In genomic region chr7:74173230-74173612, GRCm38 (mm10) we compare ENCODE assay signal across 11 mouse cellular contexts.
DNase-seq lines count a peak whose midpoint lies in the region; ATAC-seq and TF ChIP-seq lines count a peak whose summit lies in the region.
"Had no signal": no experiment of that assay in that cellular context is flagged by ENCODE, and none has a peak within 500 bp of the region (broad histone marks: within the 10 kb centered on the region; RNA-seq: fewer than 3 reads in every experiment).

No protein-coding gene starts in this region.

- 51% methylated on average over 2 of the region's 2 CpGs for WGBS in forebrain, embryonic 11.5 days
- 46% methylated on average over 2 of the region's 2 CpGs for WGBS in forebrain, embryonic 10.5 days
- WGBS in lung, embryonic 14.5 days: 6% methylated on average over 2 of the region's 2 CpGs
- WGBS in lung, adult 2 months: 18% methylated on average over 2 of the region's 2 CpGs
- 5% methylated on average over 2 of the region's 2 CpGs for WGBS in limb, embryonic 13.5 days

- no peak overlapping the region for H3K27ac ChIP-seq in forebrain, embryonic 11.5 days (ENCODE audit: low read depth, low read length)
- no peak overlapping the region for H3K27ac ChIP-seq in forebrain, embryonic 10.5 days
- peak overlapping the region; percentile 85 for H3K27ac ChIP-seq in lung, embryonic 14.5 days (ENCODE audit: low read depth)
- peak overlapping the region; percentile 72; the same call in 1 of the 2 replicates for H3K27ac ChIP-seq in limb, embryonic 13.5 days
- H3K27ac ChIP-seq: liver, embryonic 12.5 days; neural tube, embryonic 12.5 days had no signal

- H3K9me3 ChIP-seq in forebrain, embryonic 11.5 days (ENCODE audit: control insufficient read depth, low read length): no peaks in the 10 kb centered on the region
- no peaks in the 10 kb centered on the region for H3K9me3 ChIP-seq in forebrain, embryonic 10.5 days
- no peaks in the 10 kb centered on the region for H3K9me3 ChIP-seq in lung, embryonic 14.5 days (ENCODE audit: low read depth, low read length)
- no peaks in the 10 kb centered on the region for H3K9me3 ChIP-seq in limb, embryonic 13.5 days
- H3K9me3 ChIP-seq: liver, embryonic 12.5 days; neural tube, embryonic 12.5 days had no signal

- no peaks in the 10 kb centered on the region for H3K27me3 ChIP-seq in forebrain, embryonic 11.5 days (ENCODE audit: control insufficient read depth, insufficient read depth, low read length)
- no peaks in the 10 kb centered on the region for H3K27me3 ChIP-seq in forebrain, embryonic 10.5 days (ENCODE audit: poor library complexity, severe bottlenecking)
- H3K27me3 ChIP-seq in lung, embryonic 14.5 days (ENCODE audit: insufficient read depth, low read length): no peaks in the 10 kb centered on the region
- no peaks in the 10 kb centered on the region for H3K27me3 ChIP-seq in limb, embryonic 13.5 days
- H3K27me3 ChIP-seq: liver, embryonic 12.5 days; neural tube, embryonic 12.5 days had no signal

- DNase-seq in forebrain, embryonic 11.5 days (ENCODE audit: low spot score): no peak
- DNase-seq in forebrain, embryonic 10.5 days (ENCODE audit: extremely low spot score, low spot score): no peak
- DNase-seq in lung, embryonic 14.5 days: peak; percentile 92
- DNase-seq in lung, adult 2 months: no peak
- peak; percentile 2 for DNase-seq in yolk sac, embryonic 10.5 days (ENCODE audit: low spot score)
- DNase-seq in adrenal gland, adult (ENCODE audit: inconsistent age in 2 of 2, low spot score in 1 of 2): no peak

- peak overlapping the region; percentile 17; the same call in 1 of the 2 replicates for H3K9ac ChIP-seq in forebrain, embryonic 11.5 days (ENCODE audit: low read length)
- H3K9ac ChIP-seq in lung, embryonic 14.5 days: no peak overlapping the region
- H3K9ac ChIP-seq in limb, embryonic 13.5 days: no peak overlapping the region
- H3K9ac ChIP-seq: liver, embryonic 12.5 days; neural tube, embryonic 12.5 days had no signal

- ATAC-seq in forebrain, embryonic 11.5 days (replicated peaks; ENCODE audit: low FRiP score): no peak; the same call in 1 of the 2 replicates
- peak; percentile 81 for ATAC-seq in lung, embryonic 14.5 days (ENCODE audit: insufficient read depth)
- peak; percentile 72; the same call in 1 of the 2 replicates for ATAC-seq in limb, embryonic 13.5 days (ENCODE audit: low FRiP score, low read depth)
- no peak for ATAC-seq in monocyte, adult 5-6 weeks (replicated peaks; ENCODE audit: insufficient number of reproducible peaks, low FRiP score, low TSS enrichment, poor library complexity, severe bottlenecking)
- ATAC-seq: liver, embryonic 12.5 days had no signal

- no peaks in the 10 kb centered on the region for H3K36me3 ChIP-seq in forebrain, embryonic 11.5 days (ENCODE audit: control insufficient read depth, insufficient read depth, low read length)
- no peaks in the 10 kb centered on the region for H3K36me3 ChIP-seq in forebrain, embryonic 10.5 days (replicated peaks)
- no peaks in the 10 kb centered on the region for H3K36me3 ChIP-seq in lung, embryonic 14.5 days (ENCODE audit: insufficient read depth)
- H3K36me3 ChIP-seq in limb, embryonic 13.5 days: no peaks in the 10 kb centered on the region
- H3K36me3 ChIP-seq: liver, embryonic 12.5 days; neural tube, embryonic 12.5 days had no signal

- no peak overlapping the region for H3K4me3 ChIP-seq in forebrain, embryonic 11.5 days (ENCODE audit: low read depth, low read length)
- H3K4me3 ChIP-seq in forebrain, embryonic 10.5 days: no peak overlapping the region
- H3K4me3 ChIP-seq in lung, embryonic 14.5 days (ENCODE audit: low read depth, low read length): no peak overlapping the region
- H3K4me3 ChIP-seq in lung, adult 2 months (replicated peaks; ENCODE audit: extremely low read depth, low read depth, low read length): no peak overlapping the region
- no peak overlapping the region for H3K4me3 ChIP-seq in limb, embryonic 13.5 days
- H3K4me3 ChIP-seq: liver, embryonic 12.5 days; neural tube, embryonic 12.5 days had no signal

- H3K4me1 ChIP-seq in forebrain, embryonic 11.5 days (replicated peaks; ENCODE audit: control insufficient read depth, insufficient read depth, low read length): peaks cover 5% of the 10 kb centered on the region
- H3K4me1 ChIP-seq in forebrain, embryonic 10.5 days: peaks cover 19% of the 10 kb centered on the region
- H3K4me1 ChIP-seq in lung, embryonic 14.5 days (ENCODE audit: insufficient read depth): peaks cover 9% of the 10 kb centered on the region
- H3K4me1 ChIP-seq in lung, adult 2 months (ENCODE audit: control insufficient read depth, insufficient read depth, low read length): no peaks in the 10 kb centered on the region; the same call in 1 of the 2 replicates
- H3K4me1 ChIP-seq in limb, embryonic 13.5 days: peaks cover 23% of the 10 kb centered on the region
- H3K4me1 ChIP-seq: liver, embryonic 12.5 days had no signal

- no peak overlapping the region for H3K4me2 ChIP-seq in forebrain, embryonic 11.5 days (ENCODE audit: low read depth, low read length, severe bottlenecking)
- H3K4me2 ChIP-seq in lung, embryonic 14.5 days: peak overlapping the region; percentile 42
- H3K4me2 ChIP-seq in limb, embryonic 13.5 days (replicated peaks): peak overlapping the region; percentile 31
- H3K4me2 ChIP-seq: liver, embryonic 12.5 days; midbrain, embryonic 11.5 days; neural tube, embryonic 12.5 days had no signal

- TF ChIP-seq POLR2A in lung, adult 2 months (IDR thresholded peaks at IDR 0.05; ENCODE audit: borderline replicate concordance, extremely low read depth, low read depth, low read length): no peak

- TF ChIP-seq CTCF in lung, embryonic 14.5 days (IDR thresholded peaks at IDR 0.05; ENCODE audit: low read depth): no peak
- no peak for TF ChIP-seq CTCF in lung, adult 2 months (IDR thresholded peaks at IDR 0.05; ENCODE audit: insufficient read depth, low read length)

Comparison
In these comparisons a context has a peak if more than half of its experiments do, and no peak if none do; other contexts are left out.
1. DNase-seq: peak in lung, embryonic 14.5 days (single experiment) and yolk sac, embryonic 10.5 days (single experiment); none in forebrain, embryonic 11.5 days (single experiment), forebrain, embryonic 10.5 days (single experiment), lung, adult 2 months (single experiment) and adrenal gland, adult (0 of 2).
2. ATAC-seq: peak in lung, embryonic 14.5 days (single experiment) and limb, embryonic 13.5 days (single experiment); none in forebrain, embryonic 11.5 days (single experiment) and monocyte, adult 5-6 weeks (single experiment).
3. H3K27ac ChIP-seq: peak in lung, embryonic 14.5 days (single experiment) and limb, embryonic 13.5 days (single experiment); none in forebrain, embryonic 11.5 days (single experiment) and forebrain, embryonic 10.5 days (single experiment).